Mouse (Mus musculus) brain, embryonic 14.5 days (tissue): ENCODE measurements around the gene Msi2.

Source experiments
- CTCF ChIP-seq: fragments of 200-500 bp; IDR thresholded peaks from 2 replicates; pipeline ENCODE4 v1.5.1; 2012; ENCODE audit warnings: inconsistent platforms, mild to moderate bottlenecking, moderate library complexity, borderline replicate concordance; ENCODE audit not compliant: insufficient read depth, insufficient read length; ENCODE audit errors: extremely low read depth
- POLR2A ChIP-seq: fragments of 200-500 bp; IDR thresholded peaks from 2 replicates; pipeline ENCODE4 v1.6.1; 2012; ENCODE audit warnings: mild to moderate bottlenecking, inconsistent platforms, borderline replicate concordance; ENCODE audit not compliant: poor library complexity, insufficient read depth, insufficient read length, severe bottlenecking; ENCODE audit errors: extremely low read depth

DNA sequence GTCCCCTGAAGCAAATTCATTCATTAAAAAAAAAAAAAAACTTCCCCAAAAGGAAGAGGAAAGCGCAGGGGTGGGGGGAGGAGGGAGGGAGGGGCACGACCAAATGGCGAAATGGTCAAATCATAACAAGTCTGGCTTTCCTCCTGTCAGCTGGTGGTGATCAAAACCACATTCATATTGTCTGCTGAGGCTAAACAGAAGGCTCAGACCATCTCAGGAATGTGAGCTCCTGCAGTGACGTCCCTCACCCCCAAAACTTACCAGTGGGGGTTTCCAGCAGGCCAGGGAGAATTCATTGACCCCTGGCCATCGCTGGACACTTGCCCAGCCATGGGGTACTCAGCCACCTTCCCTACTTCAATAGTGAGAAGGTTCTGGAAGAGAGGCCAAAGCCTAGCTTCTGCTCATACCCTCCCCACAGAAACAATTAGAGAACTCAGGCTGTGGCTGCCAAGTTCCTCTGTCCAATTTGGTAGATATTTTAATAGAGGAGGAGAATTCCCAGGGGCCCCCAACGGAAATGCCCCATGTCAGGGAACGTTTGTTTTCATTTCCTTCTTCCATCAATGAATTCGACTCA is 189.7 kb downstream of the Msi2 start:
- TF ChIP-seq CTCF (no peak), POLR2A (no peak)
